Mouse (Mus musculus) frontal cortex, postnatal 10 days (tissue): Measurements from ENCODE around the gene Rhbdd1.
A peak's percentile ranks its signal among the peaks of the same experiment; 100 is the strongest.

Experiments used
- DNase-seq, 2 experiments: peaks; one replicate each; pipeline ENCODE4 v3.0.0; 2022; ENCODE audit warnings: low spot score in 2 of 2, mixed read lengths in 1 of 2

The Rhbdd1 gene

DNA sequence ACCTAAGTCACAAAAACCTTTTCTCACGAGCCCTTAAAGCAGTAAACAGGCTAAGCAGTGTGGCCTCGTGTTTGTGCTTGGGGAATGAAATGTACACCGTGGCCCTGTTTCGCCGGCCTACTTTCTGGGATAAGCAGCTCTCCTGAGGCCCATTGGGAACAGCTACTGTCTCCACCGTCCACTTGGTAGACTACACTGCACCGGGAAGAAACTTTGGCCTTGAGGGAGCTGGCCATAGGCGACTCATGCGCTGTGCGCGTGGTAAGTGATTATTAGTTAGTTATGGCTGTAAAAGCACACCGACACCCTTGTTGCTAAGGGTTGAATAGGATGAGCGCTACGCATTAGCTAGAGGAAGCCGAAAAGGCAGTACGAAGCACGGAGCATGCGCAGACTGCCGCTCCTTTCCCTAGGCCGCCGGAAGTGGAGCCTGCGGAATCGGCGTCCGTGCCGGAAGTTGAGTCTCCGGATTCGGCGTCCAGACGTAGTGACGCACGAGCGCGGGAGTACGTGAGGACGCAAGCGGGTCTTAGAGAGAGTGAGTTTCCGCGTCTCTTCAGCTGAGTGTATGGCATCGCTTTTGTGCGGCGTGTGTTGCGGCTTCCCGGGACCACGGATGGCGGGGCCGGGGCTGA is at the start of gene Rhbdd1:
Gene Rhbdd1, plus strand, starts transcription at position 342 of the 635 bp plus-strand sequence.
- peak; percentile 93 to 97 for DNase-seq

DNA sequence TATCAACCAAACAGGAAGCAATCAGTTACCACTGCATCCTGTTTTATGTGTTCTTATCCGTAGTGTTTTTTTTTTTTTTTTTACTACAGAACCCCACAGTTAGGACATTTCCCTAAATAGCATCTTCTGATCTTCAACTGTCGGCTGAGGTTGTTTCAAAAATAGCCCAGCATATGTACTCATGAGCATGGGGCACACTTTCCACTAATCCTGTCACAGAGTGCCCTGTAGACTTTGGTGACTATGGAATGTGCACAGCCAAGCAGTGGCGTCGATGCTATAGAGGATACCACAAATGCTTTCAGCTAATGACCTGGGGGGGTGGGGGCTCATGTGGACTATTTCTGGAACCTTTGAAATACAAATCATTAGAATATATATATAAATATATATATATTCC is 48.7 kb upstream of the Rhbdd1 start:
- DNase-seq = no peak

DNA sequence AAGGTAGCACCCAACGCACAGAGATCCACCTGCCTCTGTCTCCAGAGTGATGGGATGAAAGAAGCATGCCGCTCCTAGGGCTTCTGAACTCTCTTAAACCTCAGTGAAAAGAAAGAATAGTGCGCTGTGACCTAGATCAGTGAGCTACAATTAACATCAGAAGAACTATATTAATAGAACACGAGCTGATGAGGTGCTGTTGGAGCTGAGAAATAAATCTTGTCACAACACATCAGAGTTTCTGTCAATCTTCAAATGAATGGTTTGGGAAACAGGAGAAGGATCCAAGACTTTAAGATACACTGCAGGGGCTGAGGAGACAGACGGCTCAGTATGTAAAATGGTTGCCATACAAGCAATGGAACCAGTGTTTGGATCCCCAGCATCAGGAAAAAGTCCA is 44.0 kb upstream of the Rhbdd1 start:
- DNase-seq = no peak

DNA sequence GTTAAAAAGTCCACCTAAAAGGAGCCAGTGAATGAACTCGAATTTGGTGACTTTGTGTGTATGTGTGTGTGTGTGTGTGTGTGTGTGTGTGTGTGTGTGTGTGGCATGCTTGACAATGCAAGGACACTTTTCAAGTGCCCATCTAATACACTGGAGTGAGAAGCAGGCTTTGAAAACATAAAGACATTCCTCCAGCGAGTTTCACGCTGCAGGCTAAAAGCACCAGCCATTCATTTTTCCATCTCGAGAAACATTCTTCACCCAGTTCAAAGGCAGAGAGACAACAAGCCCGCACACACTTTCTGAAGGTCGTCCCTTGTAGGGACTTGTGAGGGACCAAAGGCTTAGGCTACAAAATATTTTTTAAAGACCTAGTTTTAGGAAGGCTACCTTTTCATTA is 42.7 kb upstream of the Rhbdd1 start:
- no peak for DNase-seq

DNA sequence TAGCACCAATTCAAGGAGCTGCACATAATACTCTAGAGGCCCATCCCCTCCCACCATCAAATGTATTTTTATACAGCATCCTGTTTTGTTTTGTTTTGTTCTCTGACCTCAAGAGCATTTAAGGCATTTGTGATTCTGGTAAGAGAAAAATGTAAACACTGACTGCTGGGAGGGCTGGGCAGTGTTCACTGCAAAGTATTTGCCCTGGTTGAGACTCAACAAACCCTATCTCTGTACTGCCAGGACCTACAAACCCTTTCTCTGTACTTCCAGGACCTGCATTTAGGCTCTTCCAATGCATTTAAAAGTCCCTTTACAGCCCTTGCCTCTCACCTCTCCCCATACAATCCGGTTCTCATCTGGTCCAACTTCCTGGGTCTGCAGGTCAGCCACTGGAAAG is 41.9 kb upstream of the Rhbdd1 start:
- DNase-seq = no peak

DNA sequence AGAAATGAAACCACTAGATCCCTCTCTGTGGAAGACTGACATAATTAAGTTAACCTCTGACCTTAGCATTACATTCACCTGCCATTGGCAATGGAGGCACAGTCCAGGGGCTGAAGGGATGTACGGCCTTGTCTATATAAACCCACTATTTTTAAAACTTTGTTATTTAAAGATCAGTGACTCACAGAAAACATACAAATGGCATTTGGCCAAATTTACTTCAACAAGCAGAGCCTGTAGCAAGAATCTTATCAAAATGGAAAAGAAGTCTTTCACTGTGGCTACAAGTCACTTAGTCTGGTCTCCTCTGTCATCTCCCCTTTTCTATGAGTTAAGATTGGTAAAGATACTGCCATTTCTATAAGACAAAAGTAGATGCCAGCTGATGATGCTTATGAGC is 36.5 kb upstream of the Rhbdd1 start:
- no peak for DNase-seq

DNA sequence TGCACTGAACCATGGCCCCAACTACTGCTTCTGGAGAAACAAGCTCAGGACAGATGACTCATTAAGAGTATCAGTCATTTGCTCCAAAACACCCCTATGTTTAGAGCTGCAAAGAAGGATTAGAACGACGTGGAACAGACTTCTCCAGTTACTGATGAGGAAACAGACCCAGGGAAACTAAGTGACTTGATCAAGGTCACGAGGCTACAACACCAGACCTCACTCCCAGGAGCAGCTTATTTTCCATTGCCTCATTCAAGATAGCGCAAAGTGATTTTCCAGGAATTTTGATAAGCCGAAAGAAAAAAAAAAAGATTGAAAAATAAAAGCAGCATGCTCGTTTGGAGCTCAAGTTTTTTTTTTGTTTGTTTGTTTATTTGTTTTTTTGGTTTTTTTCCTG is 34.4 kb upstream of the Rhbdd1 start:
- DNase-seq = no peak

DNA sequence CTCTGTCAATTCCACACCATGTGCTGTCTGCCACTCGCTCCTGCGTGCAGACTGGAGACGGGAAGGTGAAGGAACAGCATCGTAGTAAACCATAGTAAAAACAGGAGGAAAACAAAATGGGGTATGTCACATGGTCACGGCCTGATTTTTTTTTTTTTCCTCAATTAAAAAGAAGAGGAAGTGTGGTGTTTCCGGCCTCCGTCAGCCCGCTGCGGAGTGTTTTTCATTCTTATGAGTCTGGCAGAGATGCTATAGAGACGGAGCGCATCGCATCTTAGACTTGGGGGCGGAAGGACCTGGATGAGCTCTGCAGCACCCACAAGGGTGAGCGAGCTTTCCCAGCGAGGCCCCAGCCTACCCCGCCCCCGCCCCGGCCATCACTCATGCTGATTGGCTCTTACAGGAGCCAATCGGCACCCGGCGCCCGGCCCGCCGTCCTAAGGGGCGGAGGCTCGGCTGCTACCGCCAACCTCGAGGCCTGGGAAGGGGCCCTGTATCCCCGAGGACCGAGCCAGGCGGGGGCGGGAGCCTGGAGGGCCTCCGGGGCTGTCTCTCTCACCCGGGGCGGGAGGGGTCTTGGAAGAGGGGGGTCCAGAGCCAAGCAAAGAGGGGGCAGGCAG is 33.1 kb upstream of the Rhbdd1 start:
- peak; percentile 87 to 88 for DNase-seq

DNA sequence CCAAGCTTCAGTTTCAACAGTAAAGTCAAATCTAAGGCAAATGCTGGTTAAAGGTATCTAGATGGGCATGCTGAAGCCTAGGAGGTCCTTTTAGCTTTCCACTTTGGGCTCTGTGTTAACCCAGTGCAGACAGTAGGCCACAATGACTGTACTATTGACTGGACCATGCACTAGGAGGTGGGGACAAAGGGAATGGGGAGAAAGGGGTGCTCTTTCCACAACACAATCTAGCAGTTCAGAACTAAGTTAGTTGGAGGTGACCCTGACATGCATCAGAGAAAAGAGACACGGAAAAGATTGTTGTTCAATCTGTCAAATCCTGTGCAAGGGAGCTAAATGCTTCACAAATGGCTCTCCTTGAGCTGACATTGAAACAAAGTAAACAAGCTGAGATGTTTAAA is 32.4 kb upstream of the Rhbdd1 start:
- DNase-seq = no peak

DNA sequence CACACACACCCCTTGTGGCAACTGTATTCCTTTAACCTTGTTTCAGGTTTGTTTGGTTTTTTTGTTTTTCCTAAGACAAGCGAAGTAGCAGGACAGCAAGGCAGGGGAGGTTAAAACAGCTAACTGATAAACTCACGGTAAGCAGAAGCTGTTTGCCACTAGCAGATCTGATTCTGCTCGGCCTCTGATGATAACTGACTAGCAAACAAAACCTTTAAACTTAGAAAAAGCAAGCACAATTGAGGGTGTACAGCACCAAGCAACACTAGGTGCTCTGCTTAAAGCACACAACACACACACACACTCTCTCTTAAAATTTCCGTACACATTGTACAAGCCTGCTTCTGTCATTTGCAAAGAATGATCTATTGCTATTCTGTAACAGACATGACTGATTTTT is 31.8 kb upstream of the Rhbdd1 start:
- no peak for DNase-seq

DNA sequence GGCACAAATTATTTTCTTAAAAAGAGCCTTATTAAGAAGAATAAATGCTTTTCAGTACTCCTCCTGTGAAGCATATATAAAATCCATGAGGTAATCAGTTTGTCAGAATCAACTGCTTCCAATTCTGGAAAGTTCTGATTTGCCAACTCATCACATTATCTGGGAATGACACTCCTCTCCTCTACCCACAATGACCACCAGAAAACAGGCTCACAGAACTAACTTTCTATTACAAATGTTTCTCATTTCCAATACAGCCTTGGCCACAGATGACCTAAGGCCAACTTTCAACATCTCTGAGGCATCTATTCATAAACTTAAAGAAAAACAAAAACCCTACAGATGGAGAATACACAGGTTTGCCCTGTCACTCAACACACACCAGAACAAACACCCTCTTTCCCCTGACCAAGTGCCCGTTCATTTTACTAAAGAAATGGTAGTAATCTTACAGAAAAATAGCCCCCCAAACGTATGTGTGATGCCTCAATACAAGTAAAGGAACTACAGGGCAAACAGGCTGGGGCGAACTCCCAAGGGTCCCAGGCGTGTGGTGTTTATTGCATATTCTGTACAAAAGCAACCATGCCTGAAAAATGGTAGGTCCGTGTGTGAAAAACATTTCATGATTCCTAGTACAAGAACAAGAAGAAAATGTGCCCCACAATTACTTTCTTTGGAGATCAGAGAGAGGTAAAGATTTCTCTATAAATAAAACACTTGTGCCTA is 30.6 kb upstream of the Rhbdd1 start:
- DNase-seq = no peak

DNA sequence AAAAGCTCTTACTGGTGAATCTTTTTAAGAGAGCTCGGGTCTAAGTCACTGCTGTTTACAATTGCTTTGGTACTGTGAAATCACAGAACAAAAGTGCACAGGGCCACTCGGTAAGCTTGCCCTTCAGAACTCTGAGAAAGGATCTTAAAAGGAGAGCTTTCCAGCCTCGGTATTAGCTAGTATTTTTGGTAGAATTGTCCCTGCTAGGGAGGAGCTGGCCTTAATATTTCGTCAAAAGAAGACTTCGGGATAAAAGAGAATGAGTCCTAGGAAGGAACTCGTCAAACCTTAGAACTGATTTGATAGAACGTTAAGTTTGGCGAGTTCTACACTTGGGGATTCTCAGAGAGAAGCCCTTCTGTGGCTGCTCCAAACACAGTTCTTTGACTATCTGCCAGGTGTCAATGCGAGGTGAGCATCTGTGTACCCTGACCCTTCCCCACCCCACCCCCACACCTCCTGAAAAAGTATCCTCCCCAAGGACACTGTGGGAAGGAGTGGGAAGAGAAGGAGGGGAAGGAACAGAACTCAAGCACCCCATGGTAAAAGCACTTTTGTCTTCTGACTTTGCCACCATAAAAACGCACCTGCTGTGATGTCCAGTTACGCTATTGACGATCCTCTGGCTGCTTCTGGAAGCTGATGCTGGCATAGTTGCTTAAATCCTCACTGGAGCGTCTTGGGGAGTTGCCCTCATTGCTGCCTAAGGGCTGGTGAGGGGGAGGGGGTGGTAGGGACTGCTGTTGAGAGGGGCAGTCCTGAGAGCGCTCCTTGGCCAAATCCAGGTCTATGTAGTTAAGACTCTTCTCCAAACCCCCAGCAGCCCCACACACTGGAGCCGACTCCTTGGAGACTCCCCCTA is 29.8 kb upstream of the Rhbdd1 start:
- no peak for DNase-seq

DNA sequence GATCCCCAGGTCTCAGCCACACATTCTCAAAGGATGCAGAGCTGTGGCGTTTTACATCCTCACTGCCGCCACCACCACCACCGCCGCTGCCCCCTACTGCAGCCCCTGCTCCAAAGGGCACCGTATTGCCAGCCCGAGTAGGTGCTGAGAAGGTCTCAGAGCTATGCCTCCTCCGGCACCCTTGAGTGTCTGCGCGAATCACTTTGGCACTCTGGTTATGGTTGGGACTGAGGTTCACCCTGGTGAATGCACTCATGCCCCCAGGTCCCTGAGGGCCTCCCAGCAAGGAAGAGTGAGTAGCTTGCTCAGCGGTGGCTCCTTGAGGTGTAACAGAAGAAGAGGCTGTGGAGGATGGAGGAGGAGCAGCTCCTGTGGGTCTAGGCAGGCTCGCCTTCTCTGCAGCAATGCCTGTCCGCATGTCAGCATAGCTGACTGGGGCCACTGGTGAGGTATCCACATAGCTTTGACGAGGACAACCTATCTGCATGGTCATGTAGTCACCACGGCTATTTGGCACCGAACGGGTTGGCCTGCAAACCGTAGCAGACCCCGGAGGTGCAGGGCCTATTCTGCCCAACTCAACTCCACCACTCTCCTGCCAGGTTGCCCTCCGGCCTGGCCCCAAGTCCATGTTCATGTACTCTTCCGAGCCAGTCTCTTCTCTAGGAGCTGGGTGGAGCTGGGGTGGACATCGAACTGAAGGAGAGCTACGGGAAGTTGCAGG is 29.0 kb upstream of the Rhbdd1 start:
- DNase-seq = peak in 1 of 2 experiments; percentile 19

DNA sequence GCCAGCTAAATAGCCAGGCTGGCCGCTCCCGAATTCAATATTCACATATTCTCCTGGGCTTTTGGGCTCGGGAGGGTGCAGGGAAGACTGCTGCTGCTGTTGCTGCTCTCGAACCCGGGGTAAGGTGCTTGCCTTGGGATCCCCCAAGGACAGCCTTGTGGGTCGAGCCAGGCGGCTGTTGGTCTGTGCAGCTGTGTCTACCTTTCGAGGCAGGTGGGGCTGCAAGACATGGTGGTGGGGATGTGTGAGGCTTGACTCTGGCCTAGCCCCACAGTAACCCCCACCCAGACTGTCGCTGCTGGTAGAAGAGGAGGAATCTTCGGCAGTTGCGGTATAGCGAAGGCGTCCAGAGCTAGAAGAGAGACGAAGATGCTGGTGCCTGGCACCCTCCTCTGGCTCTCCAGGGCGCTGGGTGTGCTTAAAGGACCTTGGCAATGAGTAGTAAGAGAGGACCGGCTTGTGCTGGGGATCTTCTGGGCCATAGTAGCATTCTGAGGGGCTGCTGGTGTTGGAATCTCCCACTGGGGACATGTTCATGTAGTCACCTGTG is 28.4 kb upstream of the Rhbdd1 start:
- DNase-seq = no peak

DNA sequence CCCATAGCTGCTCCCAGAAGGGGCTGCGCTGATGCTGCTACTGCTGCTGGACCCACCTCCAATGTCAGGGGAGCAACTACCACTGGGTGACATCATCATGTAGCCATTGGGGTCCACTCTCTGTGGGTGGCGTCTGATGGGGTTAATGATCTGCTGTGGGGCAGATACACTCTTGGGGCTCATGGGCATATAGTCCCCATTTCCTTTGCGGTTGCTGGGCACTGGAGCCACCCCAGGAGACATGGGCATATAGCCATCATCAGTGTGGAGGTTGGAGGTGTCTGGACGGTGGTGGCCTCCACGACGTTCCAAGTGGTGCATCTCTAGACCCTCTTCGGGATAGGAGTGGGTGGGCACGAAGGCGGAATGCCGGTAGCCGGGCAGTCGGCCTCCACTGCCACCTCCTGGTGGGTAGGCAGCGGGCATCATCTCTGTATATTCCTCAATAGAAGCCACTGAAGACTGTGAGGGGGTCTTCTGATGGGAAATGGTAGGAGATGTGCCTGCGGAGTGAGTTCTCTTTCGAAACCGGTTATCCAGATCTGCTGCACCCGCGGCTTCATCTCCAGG is 27.7 kb upstream of the Rhbdd1 start:
- DNase-seq = peak in 1 of 2 experiments; percentile 17

DNA sequence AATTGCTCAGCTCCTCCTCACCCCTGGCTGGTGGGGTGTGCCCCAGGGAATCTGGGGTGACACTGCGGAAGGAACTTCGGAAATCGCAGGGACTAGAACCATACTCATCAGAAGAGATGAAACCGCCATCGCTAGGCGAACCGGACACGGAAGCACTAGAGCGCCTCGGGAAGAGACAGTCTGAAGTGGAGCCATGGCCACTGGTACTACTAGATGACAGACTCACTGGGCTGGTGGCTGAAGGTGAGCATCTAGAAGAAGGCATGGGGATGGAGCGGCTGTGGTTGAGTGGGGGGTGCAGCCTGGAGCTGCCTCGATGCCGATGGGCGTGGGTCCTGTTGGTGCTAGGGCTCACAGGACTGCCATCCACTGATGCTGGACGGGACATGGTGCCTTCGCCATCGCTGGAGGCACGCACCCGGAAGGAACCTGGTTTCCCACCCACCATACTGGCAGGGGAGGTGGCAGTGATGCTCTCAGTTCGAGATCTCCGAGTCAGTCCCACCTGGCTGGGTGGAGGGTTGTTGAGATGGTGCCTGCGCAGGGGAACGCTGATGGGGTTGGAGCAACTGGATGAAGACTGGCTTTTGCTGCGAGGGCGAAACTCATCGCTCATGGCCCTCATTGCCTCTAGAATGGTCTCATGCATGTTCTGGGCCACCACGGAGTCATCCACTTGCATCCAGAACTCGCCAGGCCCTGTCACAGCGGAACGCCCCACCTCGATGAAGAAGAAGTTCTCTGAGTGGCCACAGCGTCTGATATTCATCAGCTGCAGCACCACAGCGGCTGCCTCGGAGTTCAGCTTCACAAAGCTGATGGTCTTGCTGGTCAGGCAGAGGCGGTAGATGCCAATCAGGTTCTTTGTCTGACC is 26.9 kb upstream of the Rhbdd1 start:
- peak; percentile 15 to 21 for DNase-seq

DNA sequence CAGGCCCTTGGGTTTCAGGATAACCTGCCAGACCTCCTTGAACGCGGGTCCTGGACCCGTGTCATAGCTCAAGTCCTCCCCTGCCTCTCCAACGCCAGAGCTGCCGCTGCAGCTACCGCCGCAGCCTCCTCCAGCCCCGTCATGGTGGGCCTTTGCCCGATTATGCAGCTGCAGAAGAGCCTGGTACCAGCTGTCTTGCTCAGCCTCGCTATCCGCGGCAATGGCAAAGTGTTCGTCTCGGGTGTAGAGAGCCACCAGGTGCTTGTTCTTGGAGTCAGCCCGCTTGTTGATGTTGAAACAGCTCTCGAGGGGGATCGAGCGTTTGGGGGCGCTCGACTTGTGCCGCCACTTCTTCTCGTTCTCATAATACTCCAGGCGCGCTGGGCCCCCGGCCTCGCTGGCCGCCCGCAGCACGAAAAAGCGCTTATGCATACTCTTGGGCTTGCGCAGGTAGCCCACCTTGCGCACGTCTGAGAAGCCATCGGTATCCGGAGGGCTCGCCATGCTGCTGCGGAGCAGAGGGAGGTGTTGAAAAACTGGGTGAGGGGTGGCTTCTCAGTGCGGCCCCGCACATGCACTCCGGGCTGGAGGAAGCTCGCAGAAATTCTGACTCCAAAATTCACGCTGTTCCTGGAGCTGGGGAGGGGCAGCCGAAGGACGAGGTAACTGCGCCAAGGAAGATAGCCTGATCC is 26.1 kb upstream of the Rhbdd1 start:
- peak; percentile 61 to 72 for DNase-seq

DNA sequence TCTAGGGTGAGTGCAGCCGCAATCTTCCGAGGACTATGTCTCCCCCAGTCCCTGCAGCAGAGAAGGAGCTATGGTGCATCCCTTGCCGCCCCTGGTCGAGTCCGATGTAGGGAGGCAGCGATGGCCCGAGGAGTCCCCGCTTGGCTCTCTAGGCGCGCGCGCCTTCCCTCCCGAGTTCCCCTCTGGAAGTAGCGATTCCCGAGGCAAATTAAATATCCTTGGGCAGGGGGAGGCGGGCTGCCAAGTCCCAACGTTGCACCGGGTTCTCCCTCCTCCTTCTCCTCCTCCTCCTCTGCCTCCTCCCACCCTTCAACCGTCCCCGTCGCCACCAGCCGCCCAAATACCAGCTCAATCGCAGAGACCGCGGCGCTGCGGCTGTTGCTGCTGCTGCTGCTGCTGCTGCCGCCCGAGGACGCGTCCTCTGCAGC is 25.5 kb upstream of the Rhbdd1 start:
- DNase-seq = peak in 1 of 2 experiments; percentile 84

DNA sequence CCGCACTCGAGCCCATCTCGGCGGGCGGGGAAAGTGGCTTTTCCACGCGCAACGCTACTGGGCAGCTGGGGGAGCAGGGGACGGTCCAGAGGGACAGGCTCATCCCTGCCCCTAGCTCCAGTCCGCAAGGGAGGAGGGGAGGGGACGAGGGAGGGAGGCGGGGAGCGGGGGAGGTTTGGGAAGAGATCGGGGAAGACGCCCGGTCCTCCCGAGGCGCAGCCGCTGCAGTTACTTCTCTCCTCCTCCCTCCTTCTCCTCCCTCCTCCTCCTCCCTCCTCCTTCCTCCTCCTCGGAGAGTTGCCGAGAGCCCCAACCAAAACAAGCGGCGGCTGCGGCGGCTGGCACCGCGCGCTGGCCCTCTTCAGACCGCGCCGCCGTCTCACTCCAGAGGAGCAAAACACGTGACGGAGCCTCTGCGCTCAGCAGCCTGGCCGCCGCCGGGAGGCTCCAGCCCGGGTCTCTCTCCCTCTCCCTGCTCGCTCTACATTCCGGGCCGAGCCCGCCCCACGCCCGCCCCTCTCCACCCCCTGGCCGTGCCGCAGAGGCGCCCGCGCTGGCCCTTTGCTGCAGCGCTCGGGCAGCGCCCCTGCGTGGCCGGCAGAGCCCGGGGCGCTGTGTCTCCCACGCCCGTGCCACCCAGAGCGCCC is 25.0 kb upstream of the Rhbdd1 start, which contains the start of gene Irs1:
Gene Irs1, minus strand, starts transcription at position 266 of the 647 bp plus-strand sequence.
- peak; percentile 79 to 85 for DNase-seq
